Mouse (Mus musculus) heart, embryonic 12.5 days (tissue): Measurements from ENCODE around the gene Rab3a. TPM values are rescaled to one million over a fixed set of nuclear protein-coding genes. Genes with fewer than 3 reads are reported as not detected.

Source experiments
- ATAC-seq: fragments of 200-750 bp; cut with Nextera tagmentation; 2 replicates; pipeline ENCODE4 v1.8.0; 2017; ENCODE audit warnings: moderate TSS enrichment, moderate library complexity; ENCODE audit not compliant: insufficient number of reproducible peaks, low FRiP score
- H3K27ac ChIP-seq: fragments of 300-500 bp; sonication (generic); 2 replicates; pipeline ENCODE4 v1.5.1; 2016; ENCODE audit warnings: mild to moderate bottlenecking, moderate library complexity; ENCODE audit not compliant: poor library complexity, severe bottlenecking
- H3K27me3 ChIP-seq: fragments of 300-500 bp; sonication (generic); replicated peaks from 2 replicates; pipeline ENCODE4 v1.6.1; 2016; ENCODE audit warnings: mild to moderate bottlenecking, moderate library complexity
- H3K36me3 ChIP-seq: fragments of 300-500 bp; sonication (generic); 2 replicates; pipeline ENCODE4 v1.6.1; 2016; ENCODE audit warnings: mild to moderate bottlenecking, moderate library complexity
- H3K4me1 ChIP-seq: fragments of 300-500 bp; sonication (generic); replicated peaks from 2 replicates; pipeline ENCODE4 v1.6.1; 2016; ENCODE audit warnings: mild to moderate bottlenecking
- H3K4me2 ChIP-seq: fragments of 300-500 bp; sonication (generic); 2 replicates; pipeline ENCODE4 v1.6.1; 2016; ENCODE audit warnings: mild to moderate bottlenecking, moderate library complexity
- H3K4me3 ChIP-seq: fragments of 300-500 bp; sonication (generic); 2 replicates; pipeline ENCODE4 v1.5.1; 2016; ENCODE audit warnings: mild to moderate bottlenecking
- H3K9ac ChIP-seq: fragments of 300-500 bp; sonication (generic); 2 replicates; pipeline ENCODE4 v1.6.1; 2016; ENCODE audit warnings: mild to moderate bottlenecking, moderate library complexity
- H3K9me3 ChIP-seq: fragments of 300-500 bp; sonication (generic); replicated peaks from 2 replicates; pipeline ENCODE4 v1.6.1; 2016; ENCODE audit warnings: mild to moderate bottlenecking, moderate library complexity
- WGBS: fragments of 180-500 bp; shearing (Covaris S2); methylation state at CpG from one replicate; pipeline ENCODE4 v1.1.7; 2016; 5-methylcytosine and 5-hydroxymethylcytosine counted together
- polyA plus RNA-seq: library from polyadenylated mRNA; unstranded; fragments of >200 nt; fragmentation: Nextera tagmentation; extraction: Ambion mirVana; gene quantifications from 2 replicates; pipeline ENCODE4 v1.2.1, GENCODE M21; 2016

The Rab3a gene
- polyA plus RNA-seq, 1 experiment from 2014 or later = 19.2 TPM

GRCm38 (mm10) chr8:70768956-70769355 is 14.5 kb downstream of the Rab3a start:
- H3K27me3 ChIP-seq = peaks cover 10% of the 10 kb centered on the region; the same call in 1 of the 2 replicates

GRCm38 (mm10) chr8:70769359-70769758 is 14.9 kb downstream of the Rab3a start:
- no peak overlapping the region for H3K9ac ChIP-seq
- H3K4me3 ChIP-seq = no peak overlapping the region
- H3K4me1 ChIP-seq = peaks cover 35% of the 10 kb centered on the region
- peaks cover 10% of the 10 kb centered on the region; the same call in 1 of the 2 replicates for H3K27me3 ChIP-seq
- peak; percentile 63 for ATAC-seq
- WGBS = 7% methylated on average over 26 of the region's 26 CpGs
- H3K27ac ChIP-seq = no peak overlapping the region
- H3K9me3 ChIP-seq = no peaks in the 10 kb centered on the region
- H3K36me3 ChIP-seq = peaks cover 59% of the 10 kb centered on the region
- H3K4me2 ChIP-seq = no peak overlapping the region

More at GRCm38 (mm10) chr8:70768956-70769355, 14.5 kb downstream of the Rab3a start:
- Histone ChIP-seq H3K36me3 (peaks cover 55% of the 10 kb centered on the region), H3K4me1 (peaks cover 31% of the 10 kb centered on the region), H3K9ac (no peak overlapping the region), H3K4me3 (no peak overlapping the region), H3K27ac (no peak overlapping the region), H3K4me2 (no peak overlapping the region), H3K9me3 (no peaks in the 10 kb centered on the region)
- 78% methylated on average over 16 of the region's 16 CpGs for WGBS
- ATAC-seq = no peak

- WGBS = 66% methylated on average over 12 of the region's 12 CpGs
- H3K4me3 ChIP-seq = no peak overlapping the region
- H3K27me3 ChIP-seq = peaks cover 10% of the 10 kb centered on the region; the same call in 1 of the 2 replicates
- H3K4me2 ChIP-seq = no peak overlapping the region
- H3K9me3 ChIP-seq = no peaks in the 10 kb centered on the region
- peaks cover 64% of the 10 kb centered on the region for H3K36me3 ChIP-seq
- H3K9ac ChIP-seq = no peak overlapping the region
- H3K4me1 ChIP-seq = peaks cover 40% of the 10 kb centered on the region
- H3K27ac ChIP-seq = no peak overlapping the region
- ATAC-seq = no peak
These were observed 15.4 kb downstream of the Rab3a start for GRCm38 (mm10) chr8:70769858-70770257.

DNA sequence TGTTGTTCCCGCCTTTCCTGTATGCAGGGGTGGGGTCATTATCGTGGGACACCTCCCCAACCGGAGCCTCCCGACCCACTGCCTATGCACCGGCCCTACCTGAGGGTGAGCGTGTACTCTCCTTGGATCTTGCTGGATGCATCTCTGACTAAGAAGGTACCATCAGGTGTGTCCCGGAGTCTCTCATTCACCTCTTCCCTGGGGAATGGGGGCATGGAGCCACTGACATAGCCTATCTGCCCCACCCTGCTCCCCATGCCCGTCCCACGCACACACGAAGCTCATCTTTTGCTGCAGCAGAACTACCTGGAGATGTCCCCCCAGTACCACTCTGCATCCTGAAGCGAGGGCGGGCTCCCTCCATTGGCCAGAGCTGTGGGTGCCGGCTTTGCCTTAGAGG is 16.3 kb downstream of the Rab3a start:
- WGBS = 93% methylated on average over 13 of the region's 13 CpGs
- peaks cover 68% of the 10 kb centered on the region for H3K36me3 ChIP-seq
- peaks cover 40% of the 10 kb centered on the region for H3K4me1 ChIP-seq
- H3K4me3 ChIP-seq = no peak overlapping the region
- H3K27me3 ChIP-seq = peaks cover 10% of the 10 kb centered on the region; the same call in 1 of the 2 replicates
- H3K9me3 ChIP-seq = no peaks in the 10 kb centered on the region
- H3K27ac ChIP-seq = no peak overlapping the region
- H3K9ac ChIP-seq = no peak overlapping the region
- no peak overlapping the region for H3K4me2 ChIP-seq
- no peak for ATAC-seq

DNA sequence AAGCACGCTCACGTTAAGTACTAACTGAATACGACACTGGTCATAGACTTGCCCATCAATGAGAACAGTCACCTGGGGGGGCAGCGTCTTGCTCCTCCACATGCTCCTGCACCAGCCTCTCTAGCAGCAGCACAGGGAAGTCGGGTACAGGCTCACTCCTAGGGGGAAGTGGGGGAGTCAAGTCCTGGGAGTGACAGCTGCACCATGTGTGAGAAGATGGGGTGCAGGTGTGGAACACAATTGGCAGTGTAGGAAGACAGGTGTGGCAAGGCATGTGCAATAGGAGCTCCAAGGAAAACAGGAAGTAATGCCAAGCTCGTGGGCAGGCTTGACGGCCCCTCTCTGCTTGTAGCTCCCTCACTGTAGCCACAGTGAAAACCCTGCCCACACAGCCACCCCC is 16.7 kb downstream of the Rab3a start:
- Histone ChIP-seq H3K4me2 (no peak overlapping the region), H3K9me3 (no peaks in the 10 kb centered on the region), H3K36me3 (peaks cover 68% of the 10 kb centered on the region), H3K9ac (no peak overlapping the region), H3K27ac (no peak overlapping the region), H3K4me3 (no peak overlapping the region), H3K27me3 (peaks cover 10% of the 10 kb centered on the region; the same call in 1 of the 2 replicates), H3K4me1 (peaks cover 40% of the 10 kb centered on the region)
- 81% methylated on average over 7 of the region's 7 CpGs for WGBS
- ATAC-seq = no peak

DNA sequence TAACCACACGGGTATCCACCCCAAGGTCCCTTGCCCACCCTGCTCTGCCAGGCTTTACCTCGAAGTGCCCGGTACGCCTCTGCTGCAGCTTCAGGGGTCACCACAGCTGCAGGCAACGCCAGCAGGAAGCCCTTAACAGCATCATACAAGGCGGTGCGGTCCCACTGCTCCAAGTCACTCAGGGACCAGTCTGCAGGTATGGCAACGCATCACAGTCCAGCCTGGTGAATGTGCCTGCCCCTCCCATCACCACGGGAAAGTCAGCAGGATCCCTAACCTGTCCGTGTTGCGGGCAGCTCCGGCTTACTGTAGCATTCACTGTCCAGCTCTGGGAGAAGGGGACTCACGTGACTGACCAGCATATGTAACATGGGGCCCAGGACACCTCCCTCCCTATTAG is 17.6 kb downstream of the Rab3a start:
- H3K27ac ChIP-seq = no peak overlapping the region
- H3K9ac ChIP-seq = no peak overlapping the region
- no peak for ATAC-seq
- peaks cover 32% of the 10 kb centered on the region for H3K4me1 ChIP-seq
- no peak overlapping the region for H3K4me2 ChIP-seq
- 93% methylated on average over 13 of the region's 13 CpGs for WGBS
- peaks cover 10% of the 10 kb centered on the region; the same call in 1 of the 2 replicates for H3K27me3 ChIP-seq
- peaks cover 68% of the 10 kb centered on the region for H3K36me3 ChIP-seq
- no peak overlapping the region for H3K4me3 ChIP-seq
- H3K9me3 ChIP-seq = no peaks in the 10 kb centered on the region

- no peak overlapping the region for H3K9ac ChIP-seq
These were observed 18.4 kb downstream of the Rab3a start for GRCm38 (mm10) chr8:70772890-70773289.

DNA sequence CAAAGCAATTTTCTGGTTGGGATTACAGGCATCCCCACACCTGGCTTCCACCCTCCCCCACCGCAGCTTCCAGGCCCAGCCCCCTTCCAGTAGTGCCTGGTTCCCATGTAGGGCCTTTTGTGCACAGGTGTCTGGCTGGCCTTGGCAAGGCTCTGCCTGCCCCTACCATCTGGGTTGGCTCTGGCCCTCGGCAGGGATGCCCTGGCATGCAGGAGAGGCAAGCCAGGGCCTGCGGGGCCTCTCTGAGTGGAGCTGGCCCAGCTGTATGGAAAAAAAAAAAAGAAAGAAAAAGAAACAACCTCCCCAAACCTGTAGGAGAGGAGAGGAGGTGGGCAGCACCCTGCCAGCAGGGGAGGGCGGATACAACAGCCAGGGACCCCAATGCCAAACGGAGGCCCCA is 18.9 kb downstream of the Rab3a start:
- ATAC-seq = no peak
- peak overlapping the region; percentile 52 for H3K9ac ChIP-seq

More at GRCm38 (mm10) chr8:70772890-70773289, 18.4 kb downstream of the Rab3a start:
- Histone ChIP-seq H3K27me3 (peaks cover 9% of the 10 kb centered on the region; the same call in 1 of the 2 replicates), H3K4me2 (no peak overlapping the region), H3K4me3 (no peak overlapping the region), H3K9me3 (no peaks in the 10 kb centered on the region), H3K36me3 (peaks cover 66% of the 10 kb centered on the region), H3K27ac (no peak overlapping the region), H3K4me1 (peaks cover 37% of the 10 kb centered on the region)
- ATAC-seq = no peak
- 87% methylated on average over 9 of the region's 9 CpGs for WGBS

GRCm38 (mm10) chr8:70773833-70774232 is 19.4 kb downstream of the Rab3a start:
- WGBS = 52% methylated on average over 9 of the region's 9 CpGs
- H3K9me3 ChIP-seq = no peaks in the 10 kb centered on the region
- H3K4me1 ChIP-seq = peaks cover 41% of the 10 kb centered on the region
- H3K27me3 ChIP-seq = peaks cover 6% of the 10 kb centered on the region; the same call in 1 of the 2 replicates
- peak overlapping the region; percentile 52 for H3K9ac ChIP-seq
- no peak overlapping the region; the same call in 1 of the 2 replicates for H3K4me2 ChIP-seq
- peaks cover 57% of the 10 kb centered on the region for H3K36me3 ChIP-seq
- no peak overlapping the region for H3K27ac ChIP-seq
- no peak for ATAC-seq
- 0 out of 2 replicates have a peak overlapping the region, but pooled peaks have one; percentile 1 for H3K4me3 ChIP-seq

More for the DNA sequence above, 18.9 kb downstream of the Rab3a start:
- 77% methylated on average over 5 of the region's 5 CpGs for WGBS
- peaks cover 41% of the 10 kb centered on the region for H3K4me1 ChIP-seq
- no peak overlapping the region for H3K4me3 ChIP-seq
- no peak overlapping the region for H3K4me2 ChIP-seq
- H3K27ac ChIP-seq = no peak overlapping the region
- peaks cover 6% of the 10 kb centered on the region; the same call in 1 of the 2 replicates for H3K27me3 ChIP-seq
- peaks cover 61% of the 10 kb centered on the region for H3K36me3 ChIP-seq
- no peaks in the 10 kb centered on the region for H3K9me3 ChIP-seq

DNA sequence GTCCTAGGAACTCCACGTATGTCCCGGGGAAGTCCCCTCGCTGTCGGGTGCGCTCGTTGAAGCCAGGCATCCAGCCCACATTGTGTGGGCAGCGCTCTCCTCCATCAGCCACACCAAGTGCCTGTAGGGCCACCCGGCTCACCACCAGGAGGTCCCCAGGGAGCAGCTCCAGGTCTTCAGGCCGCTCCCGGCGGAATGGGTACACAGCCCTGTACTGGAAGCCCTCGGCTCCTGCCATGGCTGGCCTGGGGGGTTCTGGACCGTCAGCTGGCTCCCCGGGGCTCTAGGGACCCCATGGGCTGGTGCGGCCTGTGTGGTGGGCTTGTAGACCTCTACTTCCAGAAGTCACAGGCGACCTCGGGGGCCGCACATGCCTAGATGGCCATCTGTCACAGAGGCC is 20.3 kb downstream of the Rab3a start:
- Histone ChIP-seq H3K36me3 (peaks cover 60% of the 10 kb centered on the region), H3K4me2 (no peak overlapping the region), H3K9ac (peak overlapping the region; percentile 52; the same call in 1 of the 2 replicates), H3K4me3 (no peak overlapping the region), H3K4me1 (peaks cover 41% of the 10 kb centered on the region), H3K27me3 (peaks cover 6% of the 10 kb centered on the region; the same call in 1 of the 2 replicates), H3K27ac (no peak overlapping the region), H3K9me3 (no peaks in the 10 kb centered on the region)
- WGBS = 90% methylated on average over 18 of the region's 18 CpGs
- no peak for ATAC-seq

GRCm38 (mm10) chr8:70775227-70775626 is 20.7 kb downstream of the Rab3a start:
- peak overlapping the region; percentile 93 for H3K9ac ChIP-seq
- H3K27ac ChIP-seq = no peak overlapping the region
- whole genome bisulfite sequencing = 90% methylated on average over 5 of the region's 5 CpGs
- ATAC-seq = no peak
- H3K4me1 ChIP-seq = peaks cover 41% of the 10 kb centered on the region
- H3K4me2 ChIP-seq = peak overlapping the region; percentile 93
- H3K27me3 ChIP-seq = peaks cover 6% of the 10 kb centered on the region; the same call in 1 of the 2 replicates
- peak overlapping the region; percentile 80 for H3K4me3 ChIP-seq
- H3K36me3 ChIP-seq = peaks cover 60% of the 10 kb centered on the region
- H3K9me3 ChIP-seq = no peaks in the 10 kb centered on the region
